Mouse (Mus musculus) spleen, postnatal 4 days (tissue): ENCODE measurements around the gene Srek1.

Experiments used
- DNase-seq, 2 experiments: peaks; one replicate each; pipeline ENCODE4 v3.0.0; 2022; ENCODE audit warnings: low spot score in 2 of 2

Srek1 gene

GRCm38 (mm10) chr13:103774119-103774757, at the start of gene Srek1:
Gene Srek1 (minus strand): TSS chr13:103774608.
- DNase-seq = peak; percentile 88 to 95

DNA sequence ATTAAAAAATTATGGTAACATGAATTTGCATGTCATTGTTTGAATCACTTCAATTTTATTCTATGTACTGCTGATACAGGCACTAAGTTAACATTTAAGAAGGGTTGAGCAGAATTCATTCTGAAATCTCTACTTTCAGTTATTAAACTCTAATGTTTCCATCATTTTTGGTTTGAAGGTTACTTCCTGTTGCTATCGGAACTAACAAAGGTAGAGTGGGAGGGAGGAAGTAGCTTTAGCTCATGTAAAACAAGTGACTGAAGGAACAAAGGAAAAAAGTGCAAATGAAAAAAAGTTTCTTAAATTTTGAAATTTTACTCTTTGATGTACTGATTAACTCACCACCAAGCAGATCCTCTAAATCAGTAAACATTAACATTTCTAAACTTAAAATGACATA, 47.9 kb upstream of the Srek1 start:
- no peak for DNase-seq

- no peak for DNase-seq
Measured at GRCm38 (mm10) chr13:103819377-103819776, 45.0 kb upstream of the Srek1 start.

DNA sequence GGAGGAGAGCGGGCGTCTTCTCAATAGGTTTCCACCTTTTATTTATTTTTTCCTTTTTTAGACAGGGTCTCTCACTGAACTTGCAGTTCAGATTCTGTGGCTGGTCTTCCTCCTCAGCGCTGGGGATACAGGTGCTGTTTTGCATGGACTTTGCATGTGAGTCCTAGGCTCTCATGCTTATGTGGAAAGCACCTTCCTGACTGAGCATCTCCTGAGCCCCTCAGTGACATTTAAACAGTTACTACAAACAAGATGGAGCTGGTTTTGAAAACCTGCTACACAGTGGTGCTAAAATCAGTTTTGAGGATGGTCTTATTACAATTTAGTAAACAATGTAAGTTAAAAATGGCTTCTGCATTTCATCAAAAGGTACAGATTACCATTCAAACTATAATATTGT, 43.5 kb upstream of the Srek1 start:
- no peak for DNase-seq

- DNase-seq = no peak
Measured at GRCm38 (mm10) chr13:103807464-103807863, 33.1 kb upstream of the Srek1 start.

DNA sequence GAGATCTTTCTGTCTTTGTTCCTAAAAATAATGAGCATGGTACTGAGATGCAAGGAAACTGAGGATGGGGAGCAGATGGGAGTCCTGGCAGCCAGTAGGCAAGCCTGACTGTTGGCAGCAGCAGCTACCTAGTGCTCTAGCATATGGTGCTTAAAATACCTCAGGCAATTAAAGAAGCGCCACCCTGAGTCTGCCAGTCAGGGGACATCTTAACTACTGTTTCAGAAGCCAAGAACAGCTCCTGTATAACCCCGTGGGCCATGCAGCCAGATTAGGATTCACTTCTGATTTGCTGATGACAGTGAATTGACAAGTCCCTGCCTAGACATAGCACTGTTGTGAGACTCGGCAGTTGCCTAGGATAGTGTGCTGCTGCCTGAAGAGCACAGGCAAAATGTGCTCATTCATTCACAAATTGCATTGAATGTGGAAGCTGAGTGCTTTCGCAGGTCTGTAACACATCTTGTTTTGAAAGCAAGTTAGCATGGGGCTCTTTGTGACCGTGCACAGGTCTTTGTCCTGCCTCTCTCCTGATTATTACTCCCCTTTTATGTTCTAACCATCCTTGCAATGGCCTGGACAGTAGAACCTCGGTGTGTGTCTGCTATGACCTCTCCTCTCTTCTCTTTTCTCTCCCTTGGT, 31.9 kb upstream of the Srek1 start:
- DNase-seq = no peak

DNA sequence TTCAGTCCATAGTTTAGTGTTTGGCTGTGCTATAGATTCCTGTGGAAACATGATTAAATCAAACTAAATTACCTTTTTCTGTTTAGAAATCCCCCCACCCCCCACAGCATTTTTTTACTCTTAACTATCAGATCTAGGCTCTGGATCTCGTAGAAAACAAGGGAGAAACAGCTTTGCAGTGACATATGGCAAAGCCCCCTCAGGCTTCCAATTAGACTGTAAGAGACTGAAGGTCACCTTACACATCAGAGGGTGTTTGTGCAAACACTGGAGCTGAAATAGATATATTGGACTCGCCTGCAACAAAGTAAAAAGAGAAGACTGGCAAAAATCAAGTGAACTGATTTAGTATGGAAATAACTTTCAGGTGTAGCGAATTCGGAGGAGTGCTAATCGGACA, 29.3 kb upstream of the Srek1 start:
- DNase-seq = no peak

GRCm38 (mm10) chr13:103801021-103801420, 26.6 kb upstream of the Srek1 start:
- no peak for DNase-seq

- no peak for DNase-seq
Measured at GRCm38 (mm10) chr13:103794688-103795543, 20.5 kb upstream of the Srek1 start.

- no peak for DNase-seq
Measured at GRCm38 (mm10) chr13:103779922-103780585, 5.6 kb upstream of the Srek1 start.

- DNase-seq = no peak
Measured at GRCm38 (mm10) chr13:103777126-103777525, 2.7 kb upstream of the Srek1 start.

- no peak for DNase-seq
Measured at GRCm38 (mm10) chr13:103773407-103774118, 845 bp downstream of the Srek1 start.

GRCm38 (mm10) chr13:103772917-103773316, 1.5 kb downstream of the Srek1 start:
- DNase-seq = no peak

GRCm38 (mm10) chr13:103770821-103771220, 3.6 kb downstream of the Srek1 start:
- DNase-seq = no peak

- DNase-seq = no peak
Measured at GRCm38 (mm10) chr13:103767935-103768334, 6.5 kb downstream of the Srek1 start.

DNA sequence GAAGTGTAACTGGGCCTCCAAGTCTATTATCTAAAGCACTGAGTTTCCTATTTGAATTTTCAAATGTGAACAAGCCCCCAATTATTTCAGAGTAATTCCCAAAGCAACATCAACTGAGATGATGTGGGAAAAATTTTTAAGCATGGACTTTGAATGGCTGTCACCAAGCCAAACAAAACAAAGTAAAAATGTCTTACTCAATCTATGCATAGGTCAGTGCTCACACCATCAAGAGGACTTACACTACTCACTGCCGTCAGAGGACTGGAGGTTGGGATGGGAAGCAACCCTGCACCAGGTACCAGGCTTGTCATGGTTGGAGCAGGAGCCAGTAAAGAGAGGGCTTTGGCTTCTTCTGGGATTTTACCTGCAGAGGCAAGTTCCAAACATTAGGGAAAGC, 10.8 kb downstream of the Srek1 start:
- no peak for DNase-seq

- DNase-seq = no peak
Measured at GRCm38 (mm10) chr13:103761971-103762370, 12.4 kb downstream of the Srek1 start.

DNA sequence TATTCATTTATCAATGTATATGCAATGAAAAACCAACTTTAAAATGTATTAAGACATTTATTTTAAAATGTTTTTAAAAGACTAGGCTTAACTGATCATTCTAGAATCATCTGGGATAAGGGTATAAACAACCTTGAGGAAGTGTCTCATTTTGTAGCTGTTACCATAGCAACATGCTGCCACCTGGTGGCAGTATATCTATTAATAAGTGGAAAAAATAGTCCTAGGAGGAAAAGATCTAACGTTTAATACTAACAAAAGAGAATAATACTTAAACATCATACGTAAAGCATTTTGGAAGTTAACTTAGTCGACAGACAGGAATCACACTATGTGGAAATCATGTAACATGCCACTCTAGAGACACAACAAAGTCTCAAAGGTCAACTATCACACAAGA, 23.0 kb downstream of the Srek1 start:
- no peak for DNase-seq

DNA sequence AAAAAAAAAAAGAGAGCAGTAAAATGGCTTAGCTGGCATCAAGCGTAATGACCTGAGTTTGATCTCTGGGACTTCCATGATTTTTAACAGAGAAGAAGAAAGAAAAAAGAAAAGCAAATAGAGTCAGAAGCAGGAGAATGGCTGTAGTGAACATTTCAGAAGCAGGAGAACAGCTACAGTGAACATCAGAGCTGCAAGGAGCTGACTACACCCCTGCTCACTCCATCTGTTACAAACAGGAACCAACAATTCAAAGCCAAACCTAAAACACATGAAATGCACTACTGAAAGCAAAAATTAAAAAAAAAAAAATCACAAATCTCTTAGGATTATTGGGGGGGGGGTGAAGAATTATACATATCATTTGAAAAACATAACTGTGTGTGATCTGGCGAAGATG, 28.7 kb downstream of the Srek1 start:
- DNase-seq = no peak

DNA sequence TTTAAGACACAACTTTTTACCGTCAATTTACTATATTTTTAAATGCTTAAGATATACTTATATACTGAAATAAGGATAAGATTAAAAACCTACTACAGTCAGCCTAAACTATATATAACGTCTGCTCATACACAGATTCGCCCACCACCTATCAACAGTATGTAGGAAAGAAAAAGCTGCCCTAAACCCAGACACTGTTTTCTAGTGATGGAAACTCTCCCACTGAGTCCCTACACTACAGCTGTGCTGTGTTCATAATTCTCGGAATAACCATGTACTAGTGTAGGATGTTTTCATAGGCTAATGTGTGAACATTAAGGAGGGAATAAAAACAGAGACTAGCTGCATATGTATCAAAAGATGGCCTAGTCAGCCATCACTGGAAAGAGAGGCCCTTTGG, 29.2 kb downstream of the Srek1 start:
- DNase-seq = no peak

DNA sequence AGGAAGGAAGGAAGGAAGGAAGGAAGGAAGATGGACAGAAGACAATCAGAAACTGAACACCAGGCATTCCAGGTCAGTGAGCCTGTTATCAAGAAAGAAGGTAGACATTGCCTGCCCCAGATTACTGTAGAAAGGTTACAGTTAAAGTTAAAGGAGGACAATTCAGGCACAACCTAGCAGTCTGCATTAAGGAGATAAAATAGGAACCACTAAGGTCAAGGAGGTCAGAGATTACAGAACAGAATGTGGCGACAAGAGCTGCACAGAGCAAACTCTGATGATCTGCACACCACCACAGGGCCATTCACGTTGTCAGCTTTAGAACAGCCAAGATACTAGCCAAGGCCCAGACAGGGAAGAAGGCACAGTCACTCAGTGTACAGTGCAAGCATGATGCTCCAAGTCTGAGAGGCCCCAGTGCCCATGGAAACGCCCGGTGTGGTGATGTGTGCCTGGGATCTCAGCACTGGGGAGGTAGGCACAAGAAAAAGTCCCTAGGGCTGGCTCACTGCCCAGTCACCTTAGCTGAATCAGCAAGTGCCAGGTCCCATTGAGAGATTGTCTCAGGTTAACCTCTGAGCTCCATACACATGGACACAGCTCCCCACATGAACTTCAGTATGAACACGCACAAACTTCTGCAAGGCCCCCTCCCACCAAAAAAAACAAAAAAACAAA, 38.9 kb downstream of the Srek1 start:
- peak in 1 of 2 experiments; percentile 37 for DNase-seq
